Mouse (Mus musculus) erythroblast, adult 5-6 weeks (primary cell): Measurements from ENCODE around the gene Plpp3. TPM values are rescaled to one million over a fixed set of nuclear protein-coding genes. Genes with fewer than 3 reads are reported as not detected.
"Not testable (repeated sequence)": the region's sequence is repeated elsewhere in the genome, so short reads cannot be mapped to it uniquely, and the experiment has no call there.

Experiments
- ATAC-seq: replicated peaks from 2 replicates; pipeline ENCODE4 v1.8.0; 2016; ENCODE audit warnings: moderate number of reproducible peaks, mild to moderate bottlenecking, moderate TSS enrichment, inconsistent platforms; ENCODE audit not compliant: poor library complexity, low FRiP score, severe bottlenecking
- total RNA-seq, 2 experiments: library from RNA; stranded (forward) in 1 of 2; stranded (reverse) in 1 of 2; fragments of 150-400 nt in 1 of 2; fragments of 200-764, 138-1000 nt in 1 of 2; gene quantifications; 2 replicates each; pipeline versions ENCODE4 v1.2.3 to v1.2.4; 2015 to 2017; ENCODE audit warnings: low replicate concordance in 2 of 2

Plpp3 gene
- total RNA-seq, 2 experiments from 2014 or later = 0.09 to 0.58 TPM

- no peak for ATAC-seq
These were observed 94.9 kb downstream of the Plpp3 start for GRCm38 (mm10) chr4:105252044-105252443.

- ATAC-seq = no peak
These were observed 95.5 kb downstream of the Plpp3 start for GRCm38 (mm10) chr4:105252571-105253200.

GRCm38 (mm10) chr4:105253453-105254341, 96.5 kb downstream of the Plpp3 start:
- ATAC-seq = no peak

DNA sequence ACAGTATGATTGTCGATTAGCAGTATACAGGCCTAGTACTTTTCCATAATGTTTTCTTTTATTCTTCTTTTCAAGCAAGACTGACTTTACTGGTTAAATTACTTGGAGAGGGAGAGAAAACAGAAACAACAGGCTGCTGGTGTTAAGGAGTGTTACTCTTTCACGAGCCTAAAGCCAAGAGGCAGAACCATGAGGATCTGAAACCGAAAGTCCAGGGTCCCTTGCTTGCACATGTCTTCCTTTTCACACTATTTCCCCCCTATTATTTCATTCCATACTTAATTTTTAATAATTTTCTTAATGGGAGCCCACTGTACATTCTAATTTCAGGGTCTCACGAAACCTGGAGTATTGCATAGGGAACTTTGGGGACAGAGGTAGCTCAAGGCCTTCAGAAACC, 97.2 kb downstream of the Plpp3 start:
- ATAC-seq = no peak

- ATAC-seq = no peak
These were observed 98.0 kb downstream of the Plpp3 start for GRCm38 (mm10) chr4:105255185-105255584.

DNA sequence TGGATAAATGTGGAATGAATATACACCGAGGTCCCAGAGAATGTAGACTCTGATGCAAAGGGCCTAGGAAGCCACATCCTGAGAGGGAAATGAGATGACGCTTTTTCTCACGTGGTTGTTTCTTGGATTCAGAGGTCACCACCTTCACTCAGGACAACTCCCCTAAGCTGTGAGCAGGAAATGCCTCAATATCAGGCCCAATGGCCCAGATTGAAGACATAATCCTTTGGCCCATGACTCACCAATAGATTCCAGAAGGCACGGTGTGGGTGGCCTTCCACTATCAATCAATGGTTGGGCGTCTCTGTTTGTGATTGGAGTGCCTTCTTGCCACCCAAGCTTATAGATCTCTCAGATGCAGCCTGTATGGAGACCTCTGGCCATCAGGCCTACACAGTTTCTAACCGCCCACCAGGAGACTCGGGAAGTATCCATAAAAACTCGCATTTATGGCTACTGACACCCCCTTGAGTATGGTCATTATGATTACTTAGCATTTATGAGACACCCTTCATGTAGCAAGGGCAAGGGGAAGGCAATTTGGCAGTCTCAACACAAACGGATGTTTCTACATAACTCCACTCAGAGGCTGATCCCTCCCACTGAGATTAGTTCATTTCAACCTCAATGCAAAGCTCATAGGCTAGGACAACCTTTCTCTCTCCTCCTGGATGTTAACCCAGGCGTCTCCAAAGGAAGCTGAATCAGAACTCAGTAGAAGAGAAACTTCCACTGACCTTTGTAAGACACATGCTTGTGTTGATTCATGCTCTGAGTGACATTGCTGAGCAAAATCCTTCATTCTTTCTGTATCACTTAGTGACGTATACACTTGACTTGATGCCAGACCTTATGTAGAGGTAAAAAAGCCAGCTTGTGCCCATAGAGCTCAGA, 100.8 kb downstream of the Plpp3 start:
- no peak for ATAC-seq

DNA sequence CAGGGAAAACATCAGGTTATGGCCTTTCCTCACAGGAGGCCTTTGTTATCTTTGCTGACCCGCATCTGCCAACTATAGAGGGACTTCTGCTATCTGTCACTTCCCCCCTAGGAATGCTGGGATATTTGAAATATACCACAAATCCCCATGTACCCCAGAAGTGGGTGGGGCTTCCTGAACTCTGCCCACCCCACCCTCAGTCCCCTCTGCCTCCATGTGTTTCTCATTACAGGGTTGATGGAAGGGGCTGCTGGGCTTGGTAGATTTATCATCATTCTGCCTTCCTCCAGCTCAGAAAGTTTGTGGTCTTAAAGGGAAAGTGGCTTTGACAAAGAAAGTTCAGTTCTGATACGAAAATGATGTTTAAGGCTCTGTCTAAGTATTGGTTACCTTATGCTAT, 103.2 kb downstream of the Plpp3 start:
- no peak for ATAC-seq

DNA sequence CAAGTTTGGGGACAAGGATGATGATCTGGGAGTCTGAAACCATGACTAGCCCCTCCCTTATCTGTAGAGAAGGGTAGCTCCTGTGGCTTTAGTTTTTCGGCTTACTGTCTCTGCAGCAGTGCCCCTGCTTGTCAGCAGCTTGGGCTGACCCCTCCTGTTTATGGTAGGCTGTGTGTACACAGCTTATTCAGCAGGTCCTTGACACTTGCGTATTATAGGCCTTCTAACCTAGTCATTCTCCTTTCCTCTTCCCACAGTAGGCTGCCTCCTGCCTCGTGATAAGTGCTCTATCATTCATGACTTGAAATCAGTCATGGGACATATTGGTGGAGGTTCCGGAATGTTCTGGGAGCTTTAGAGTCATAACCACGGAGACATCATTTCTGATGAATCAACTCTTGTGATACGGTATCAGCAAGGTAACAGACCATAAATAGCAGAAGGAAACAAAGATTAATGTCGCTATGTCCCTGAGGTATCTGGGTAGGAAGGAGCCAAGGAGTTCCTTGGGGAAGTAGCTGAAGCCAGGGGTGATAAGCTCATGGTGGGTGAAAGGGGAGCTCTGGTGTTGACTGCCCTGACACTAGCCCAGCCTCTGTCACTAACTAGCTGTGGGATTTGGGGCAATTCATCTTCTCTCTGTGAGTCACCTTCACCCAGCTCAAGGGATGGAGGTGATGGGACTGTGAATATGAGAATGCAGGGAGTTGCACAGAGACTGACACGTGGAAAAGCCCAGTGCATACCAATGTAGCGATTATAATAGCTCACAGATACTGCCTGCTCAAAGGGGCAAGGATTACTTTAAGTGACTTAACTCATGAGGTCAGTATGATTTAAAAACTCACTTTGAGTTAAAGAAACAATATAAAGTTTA, 104.0 kb downstream of the Plpp3 start:
- ATAC-seq = no peak

GRCm38 (mm10) chr4:105262358-105262757, 105.2 kb downstream of the Plpp3 start:
- no peak for ATAC-seq

- ATAC-seq = no peak
These were observed 106.5 kb downstream of the Plpp3 start for GRCm38 (mm10) chr4:105263600-105263999.

DNA sequence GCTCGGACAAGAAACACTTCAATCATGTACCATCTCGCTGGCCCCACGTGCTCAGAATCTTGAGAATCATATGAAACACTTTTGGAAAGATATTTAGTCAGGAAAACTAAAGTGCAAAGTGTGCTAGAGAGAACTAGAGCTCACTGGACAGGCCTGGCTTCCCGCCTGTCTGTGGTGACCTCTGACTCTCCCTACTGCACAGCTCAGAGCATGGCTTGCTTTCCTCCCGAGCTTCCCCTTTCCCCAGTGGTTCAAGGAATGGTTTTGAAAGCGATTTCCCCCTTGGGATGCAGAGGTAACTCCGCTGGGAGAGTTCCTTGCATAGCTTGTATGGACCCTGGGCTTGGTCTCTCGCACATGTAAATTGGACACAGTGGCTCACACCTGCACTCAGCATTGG, 107.9 kb downstream of the Plpp3 start:
- no peak for ATAC-seq

- ATAC-seq = no peak
These were observed 108.5 kb downstream of the Plpp3 start for GRCm38 (mm10) chr4:105265678-105266077.

GRCm38 (mm10) chr4:105268202-105268730, 111.1 kb downstream of the Plpp3 start:
- ATAC-seq = no peak

DNA sequence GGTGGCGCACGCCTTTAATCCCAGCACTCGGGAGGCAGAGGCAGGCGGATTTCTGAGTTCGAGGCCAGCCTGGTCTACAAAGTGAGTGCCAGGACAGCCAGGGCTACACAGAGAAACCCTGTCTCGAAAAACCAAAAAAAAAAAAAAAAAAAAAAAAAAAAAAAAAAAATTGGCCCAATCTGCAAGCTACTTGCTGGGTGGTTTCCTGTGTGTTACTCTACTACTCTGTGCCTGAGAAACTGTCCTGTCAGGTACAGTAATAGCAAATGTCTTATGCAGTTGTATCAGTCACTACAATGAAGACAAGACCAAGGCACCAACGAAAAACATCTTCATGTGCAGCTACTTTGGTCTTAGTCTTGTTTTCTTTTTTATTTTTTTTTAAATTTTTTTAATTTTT, 112.3 kb downstream of the Plpp3 start:
- not testable (repeated sequence) for ATAC-seq

DNA sequence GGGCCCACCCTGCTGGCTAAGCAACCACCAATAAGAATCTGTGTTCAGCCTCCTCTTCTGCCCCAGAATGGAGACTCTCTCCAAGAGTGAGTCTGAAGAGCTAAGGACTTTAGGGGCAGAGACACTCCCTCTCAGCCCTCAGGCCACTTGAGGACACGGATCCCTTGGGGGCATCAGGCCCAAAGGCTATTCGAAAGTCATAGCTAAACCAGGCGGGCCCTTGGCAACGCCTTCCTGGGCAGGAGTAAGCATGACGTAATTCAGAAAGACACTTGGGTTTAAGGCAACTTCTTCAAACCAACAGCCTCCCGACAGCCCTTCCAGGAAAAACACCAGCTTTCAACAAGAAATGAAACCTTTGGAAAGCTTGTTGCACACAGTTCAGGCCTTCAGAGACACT, 114.0 kb downstream of the Plpp3 start:
- no peak for ATAC-seq

DNA sequence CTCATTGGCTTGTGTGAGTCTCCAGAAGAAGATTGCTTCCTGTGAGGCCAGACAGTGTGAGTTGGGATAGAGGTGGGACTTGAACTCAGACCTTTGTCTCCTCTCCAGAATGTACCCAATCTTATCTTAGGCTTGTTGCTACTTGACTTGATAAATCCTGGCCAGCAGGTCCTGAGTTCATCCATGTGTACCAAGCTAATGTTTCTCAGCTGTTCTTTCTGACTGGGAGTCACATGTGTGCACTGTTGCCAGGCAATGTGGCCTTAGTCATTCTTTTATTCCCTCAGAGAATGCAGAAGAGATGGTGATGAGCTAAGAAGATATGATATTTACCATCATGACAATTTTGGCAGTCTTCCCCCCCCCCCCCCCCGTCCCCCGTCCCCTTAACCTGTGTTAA, 115.9 kb downstream of the Plpp3 start:
- ATAC-seq = no peak

- no peak for ATAC-seq
These were observed 116.3 kb downstream of the Plpp3 start for GRCm38 (mm10) chr4:105273486-105273885.

GRCm38 (mm10) chr4:105275616-105276015, 118.5 kb downstream of the Plpp3 start:
- no peak for ATAC-seq
